In genomic region chr15:99704041-99704681, GRCm38 (mm10) we compare ENCODE assay signal across 10 mouse cellular contexts. TPM values are rescaled to one million over a fixed set of nuclear protein-coding genes. Genes with fewer than 3 reads are reported as not detected.
DNase-seq lines count a peak whose midpoint lies in the region; ATAC-seq and TF ChIP-seq lines count a peak whose summit lies in the region.
"Had no signal": no experiment of that assay in that cellular context is flagged by ENCODE, and none has a peak within 500 bp of the region (broad histone marks: within the 10 kb centered on the region; RNA-seq: fewer than 3 reads in every experiment).

No protein-coding gene starts in this region.

- peak overlapping the region; percentile 89 for H3K27ac ChIP-seq in ES-E14 (ENCODE audit: insufficient read depth, low read depth, low read length, poor library complexity, severe bottlenecking)
- H3K27ac ChIP-seq in forebrain, embryonic 15.5 days (replicated peaks): peak overlapping the region; percentile 95
- peak overlapping the region; percentile 99 for H3K27ac ChIP-seq in neural tube, embryonic 14.5 days (ENCODE audit: low read depth, low read length)

- no peak for DNase-seq in frontal cortex, postnatal 10 days (ENCODE audit: low spot score in 2 of 2)
- no peak for DNase-seq in ES-E14 (ENCODE audit: low read depth, low spot score)
- peak; percentile 87 for DNase-seq in kidney, adult 9 months
- DNase-seq in ovary, adult 18-20 months (ENCODE audit: low spot score): no peak
- no peak for DNase-seq in embryo, embryonic 10 days (ENCODE audit: low spot score)

- H3K36me3 ChIP-seq in ES-E14 (ENCODE audit: control insufficient read depth, insufficient read depth, low read length, poor library complexity, severe bottlenecking): peaks cover 21% of the 10 kb centered on the region
- peaks cover 46% of the 10 kb centered on the region for H3K36me3 ChIP-seq in forebrain, embryonic 15.5 days
- H3K36me3 ChIP-seq in neural tube, embryonic 14.5 days (ENCODE audit: control insufficient read depth, insufficient read depth, low read length): peaks cover 39% of the 10 kb centered on the region

- no peaks in the 10 kb centered on the region for H3K9me3 ChIP-seq in ES-E14 (ENCODE audit: control insufficient read depth, insufficient read depth, low read depth, low read length)
- H3K9me3 ChIP-seq in forebrain, embryonic 15.5 days: no peaks in the 10 kb centered on the region
- H3K9me3 ChIP-seq in neural tube, embryonic 14.5 days (ENCODE audit: control insufficient read depth, low read length): no peaks in the 10 kb centered on the region
- H3K9me3 ChIP-seq: megakaryocyte, embryonic 14.5 days had no signal

- in situ Hi-C loops in ES-E14 (cut with MboI; ENCODE audit: low sequenced_read_pairs in 2 of 2, unreplicated experiment in 2 of 2): no loop called here

- H3K4me2 ChIP-seq in forebrain, embryonic 15.5 days (replicated peaks): peak overlapping the region; percentile 71
- peak overlapping the region; percentile 99 for H3K4me2 ChIP-seq in neural tube, embryonic 14.5 days (ENCODE audit: low read depth, low read length)

- ATAC-seq in frontal cortex, adult (ENCODE audit: low TSS enrichment): peak; percentile 11; the same call in 1 of the 2 replicates
- no peak for ATAC-seq in forebrain, embryonic 15.5 days (replicated peaks)
- ATAC-seq in neural tube, embryonic 14.5 days (ENCODE audit: low read depth): no peak

- peak overlapping the region; percentile 22; the same call in 1 of the 2 replicates for H3K9ac ChIP-seq in ES-E14 (ENCODE audit: insufficient read depth, low read depth, low read length, poor library complexity, severe bottlenecking)
- H3K9ac ChIP-seq in forebrain, embryonic 15.5 days (replicated peaks): peak overlapping the region; percentile 39
- H3K9ac ChIP-seq in neural tube, embryonic 14.5 days (replicated peaks; ENCODE audit: low read depth, low read length): peak overlapping the region; percentile 98

- peaks cover 8 to 15% of the 10 kb centered on the region in 2 experiments; a peak in 3 of 4 replicates for H3K4me1 ChIP-seq in ES-E14 (ENCODE audit: control insufficient read depth in 2 of 2, insufficient read depth in 2 of 2, low read length in 2 of 2, poor library complexity in 1 of 2)
- H3K4me1 ChIP-seq in forebrain, embryonic 15.5 days: peaks cover 37% of the 10 kb centered on the region
- peaks cover 24% of the 10 kb centered on the region for H3K4me1 ChIP-seq in neural tube, embryonic 14.5 days (ENCODE audit: control insufficient read depth, insufficient read depth, low read length)

- WGBS in forebrain, embryonic 15.5 days: 25% methylated on average over 23 of the region's 23 CpGs
- WGBS in neural tube, embryonic 14.5 days: 16% methylated on average over 23 of the region's 23 CpGs

- no peaks in the 10 kb centered on the region for H3K27me3 ChIP-seq in forebrain, embryonic 15.5 days
- no peaks in the 10 kb centered on the region for H3K27me3 ChIP-seq in neural tube, embryonic 14.5 days (ENCODE audit: control insufficient read depth, insufficient read depth, low read length)

- peak overlapping the region; percentile 10 to 90 for H3K4me3 ChIP-seq in ES-E14 (ENCODE audit: insufficient read depth in 1 of 2, low read depth in 1 of 2, low read length in 2 of 2, poor library complexity in 1 of 2, severe bottlenecking in 1 of 2)
- peak overlapping the region; percentile 74 for H3K4me3 ChIP-seq in forebrain, embryonic 15.5 days
- H3K4me3 ChIP-seq in neural tube, embryonic 14.5 days (ENCODE audit: low read depth, low read length): peak overlapping the region; percentile 78
- H3K4me3 ChIP-seq: megakaryocyte, embryonic 14.5 days had no signal

TF ChIP-seq in ES-E14, 5 proteins besides CTCF, POLR2A, EP300 and RAD21:
- TF ChIP-seq CHD2 (IDR thresholded peaks at IDR 0.05; ENCODE audit: low read depth, low read length): no peak
- peak; percentile 62; the same call in 1 of the 2 replicates for TF ChIP-seq MAFK (IDR thresholded peaks at IDR 0.05; ENCODE audit: insufficient read depth, low read depth, low read length)

RNA-seq across cellular contexts. Expression of gene Gm17349, which starts 1.1 kb away (rescaled TPM):
- 2.3 and 2.5 TPM in 2 replicates for total RNA-seq in ES-E14 (2012; rRNA removed)
- polyA plus RNA-seq in forebrain, embryonic 15.5 days (2015; fragmentation: Nextera tagmentation; extraction: Ambion mirVana): not detected in 2 replicates
- polyA plus RNA-seq in neural tube, embryonic 14.5 days (2014; fragmentation: Nextera tagmentation; extraction: Ambion mirVana): not detected in 2 replicates
- polyA plus RNA-seq: C2C12 had no signal

RNA-seq across cellular contexts. Expression of gene Smarcd1, which starts 2.2 kb away (rescaled TPM):
- 62.1 and 76.3 TPM in 2 replicates for total RNA-seq in ES-E14 (2012; rRNA removed)
- polyA plus RNA-seq in forebrain, embryonic 15.5 days (2015; fragmentation: Nextera tagmentation; extraction: Ambion mirVana): 121 and 124 TPM in 2 replicates
- 110 TPM in 2 replicates for polyA plus RNA-seq in neural tube, embryonic 14.5 days (2014; fragmentation: Nextera tagmentation; extraction: Ambion mirVana)

RNA-seq across cellular contexts. Expression of gene Gpd1, which starts 13.2 kb away (rescaled TPM):
- 0.85 and 1.1 TPM in 2 replicates for total RNA-seq in ES-E14 (2012; rRNA removed)
- 1.9 and 2.6 TPM in 2 replicates for polyA plus RNA-seq in forebrain, embryonic 15.5 days (2015; fragmentation: Nextera tagmentation; extraction: Ambion mirVana)
- polyA plus RNA-seq in neural tube, embryonic 14.5 days (2014; fragmentation: Nextera tagmentation; extraction: Ambion mirVana): 1.2 and 1.3 TPM in 2 replicates

RNA-seq across cellular contexts. Expression of gene Cox14, which starts 21.3 kb away (rescaled TPM):
- total RNA-seq in ES-E14 (2012; rRNA removed): 68.8 and 86.6 TPM in 2 replicates
- 175 and 190 TPM in 2 replicates for polyA plus RNA-seq in forebrain, embryonic 15.5 days (2015; fragmentation: Nextera tagmentation; extraction: Ambion mirVana)
- 196 and 204 TPM in 2 replicates for polyA plus RNA-seq in neural tube, embryonic 14.5 days (2014; fragmentation: Nextera tagmentation; extraction: Ambion mirVana)

RNA-seq across cellular contexts. Expression of gene Asic1, which starts 34.0 kb away (rescaled TPM):
- total RNA-seq in ES-E14 (2012; rRNA removed): 6.6 and 15.0 TPM in 2 replicates
- 26.0 and 30.4 TPM in 2 replicates for polyA plus RNA-seq in forebrain, embryonic 15.5 days (2015; fragmentation: Nextera tagmentation; extraction: Ambion mirVana)
- 66.0 and 69.8 TPM in 2 replicates for polyA plus RNA-seq in neural tube, embryonic 14.5 days (2014; fragmentation: Nextera tagmentation; extraction: Ambion mirVana)

Comparison
In these comparisons a context has a peak if more than half of its experiments do, and no peak if none do; other contexts are left out.
1. H3K9ac ChIP-seq: peak in every context shown above with its lines; median percentile 98 in neural tube, embryonic 14.5 days; 39 in forebrain, embryonic 15.5 days; 22 in ES-E14.